Mouse (Mus musculus): ENCODE results near the gene Rpp25l. TPM values are rescaled to one million over a fixed set of nuclear protein-coding genes. Genes with fewer than 3 reads are reported as not detected.

Gene Rpp25l
- total RNA-seq, 1 experiment: 67.7 TPM

DNA sequence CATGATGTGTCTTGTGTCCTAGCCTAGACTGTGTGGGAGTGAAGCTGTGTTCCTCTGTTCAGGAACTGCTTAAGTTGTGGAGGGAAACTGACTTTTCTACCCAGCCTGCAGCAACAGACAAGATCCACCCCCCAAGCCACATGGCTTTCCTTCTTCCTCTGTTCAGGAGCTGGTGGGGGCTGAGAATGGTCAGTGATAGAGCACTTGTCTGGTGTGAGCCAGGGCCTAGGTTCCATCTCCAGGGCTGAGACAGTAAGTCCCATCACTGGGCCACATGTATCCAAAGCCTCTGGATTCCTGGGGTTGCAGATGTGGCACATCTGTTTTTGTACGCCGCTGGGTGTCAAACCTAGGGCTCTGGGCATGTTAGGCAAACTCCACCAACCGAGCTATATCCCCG is 47.6 kb upstream of the Rpp25l start:
- Histone ChIP-seq H3K4me1 (ENCODE audit: control insufficient read depth in 2 of 2, insufficient read depth in 2 of 2, low read length in 2 of 2, poor library complexity in 1 of 2) (peaks cover 2 to 16% of the 10 kb centered on the region in 2 experiments; a peak in 2 of 4 replicates), H3K9ac (ENCODE audit: insufficient read depth, low read depth, low read length, poor library complexity, severe bottlenecking) (0 out of 2 replicates have a peak overlapping the region, but pooled peaks have one; percentile 50)
- no peak for DNase-seq (ENCODE audit: low read depth, low spot score)

GRCm38 (mm10) chr4:41760288-41760721 is 47.0 kb upstream of the Rpp25l start:
- TF ChIP-seq CHD2 (IDR thresholded peaks at IDR 0.05; ENCODE audit: low read depth, low read length): peak; percentile 65; the same call in 1 of the 2 replicates
- TF ChIP-seq HCFC1 (IDR thresholded peaks at IDR 0.05; ENCODE audit: borderline replicate concordance, insufficient read depth, low read length): no peak
- peak; percentile 89 for DNase-seq (ENCODE audit: low read depth, low spot score)
- Histone ChIP-seq H3K36me3 (ENCODE audit: control insufficient read depth, insufficient read depth, low read length, poor library complexity, severe bottlenecking) (peaks cover 11% of the 10 kb centered on the region; the same call in 1 of the 2 replicates), H3K4me1 (ENCODE audit: control insufficient read depth in 2 of 2, insufficient read depth in 2 of 2, low read length in 2 of 2, poor library complexity in 1 of 2) (peaks cover 2 to 16% of the 10 kb centered on the region in 2 experiments; a peak in 2 of 4 replicates), H3K9me3 (ENCODE audit: control insufficient read depth, insufficient read depth, low read depth, low read length) (no peaks in the 10 kb centered on the region), H3K27ac (ENCODE audit: insufficient read depth, low read depth, low read length, poor library complexity, severe bottlenecking) (no peak overlapping the region), H3K4me3 (ENCODE audit: insufficient read depth in 1 of 2, low read depth in 1 of 2, low read length in 2 of 2, poor library complexity in 1 of 2, severe bottlenecking in 1 of 2) (peak overlapping the region; percentile 43 to 58), H3K9ac (ENCODE audit: insufficient read depth, low read depth, low read length, poor library complexity, severe bottlenecking) (peak overlapping the region; percentile 65; the same call in 1 of the 2 replicates)
- in situ Hi-C loops (cut with MboI; ENCODE audit: low sequenced_read_pairs in 2 of 2, unreplicated experiment in 2 of 2): no loop called here

More for the DNA sequence above, 47.6 kb upstream of the Rpp25l start:
- Histone ChIP-seq H3K36me3 (ENCODE audit: control insufficient read depth, insufficient read depth, low read length, poor library complexity, severe bottlenecking) (peaks cover 11% of the 10 kb centered on the region; the same call in 1 of the 2 replicates), H3K9me3 (ENCODE audit: control insufficient read depth, insufficient read depth, low read depth, low read length) (no peaks in the 10 kb centered on the region), H3K4me3 (ENCODE audit: insufficient read depth in 1 of 2, low read depth in 1 of 2, low read length in 2 of 2, poor library complexity in 1 of 2, severe bottlenecking in 1 of 2) (peak overlapping the region in 1 of 2 experiments; percentile 58; a peak in 1 of 4 replicates), H3K27ac (ENCODE audit: insufficient read depth, low read depth, low read length, poor library complexity, severe bottlenecking) (no peak overlapping the region)
- TF ChIP-seq ZC3H11A (IDR thresholded peaks at IDR 0.05; ENCODE audit: borderline replicate concordance, low read depth, low read length) (no peak), CHD2 (IDR thresholded peaks at IDR 0.05; ENCODE audit: low read depth, low read length) (no peak), HCFC1 (IDR thresholded peaks at IDR 0.05; ENCODE audit: borderline replicate concordance, insufficient read depth, low read length) (no peak), ZNF384 (IDR thresholded peaks at IDR 0.05; ENCODE audit: low read depth, low read length) (no peak), MAFK (IDR thresholded peaks at IDR 0.05; ENCODE audit: insufficient read depth, low read depth, low read length) (no peak)
- in situ Hi-C loops (cut with MboI; ENCODE audit: low sequenced_read_pairs in 2 of 2, unreplicated experiment in 2 of 2): no loop called here

DNA sequence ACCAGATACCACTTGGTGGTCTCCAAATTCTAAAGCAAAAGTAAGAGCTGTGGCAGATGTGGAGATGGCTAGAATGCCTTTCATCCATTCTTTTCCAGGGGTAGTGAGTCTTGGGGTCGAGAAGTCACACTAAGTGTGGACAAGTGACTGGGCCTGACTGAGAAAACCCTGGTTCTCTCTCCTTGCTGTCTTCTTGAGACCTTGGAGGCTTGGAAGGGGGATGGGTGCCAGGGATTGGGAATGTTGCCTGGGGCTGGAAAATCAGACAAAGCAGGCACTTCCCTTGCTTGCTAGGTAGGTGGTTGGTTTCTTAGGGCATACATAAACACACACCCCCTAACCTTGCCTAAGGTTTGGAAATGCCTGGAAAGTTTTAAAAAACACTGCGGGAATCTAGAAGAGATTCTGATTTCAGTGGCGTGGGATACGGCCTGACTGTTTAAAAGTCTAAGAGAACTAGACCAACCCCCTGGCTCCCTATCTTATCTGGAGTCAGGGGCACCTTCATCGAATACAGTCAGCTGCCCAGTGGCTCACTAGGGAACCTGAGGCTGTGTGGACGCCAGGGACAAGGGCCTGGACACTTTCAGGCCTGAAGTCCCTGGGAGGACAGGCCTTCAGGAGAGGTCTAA is 46.4 kb upstream of the Rpp25l start:
- TF ChIP-seq ZNF384 (IDR thresholded peaks at IDR 0.05; ENCODE audit: low read depth, low read length) (no peak), HCFC1 (IDR thresholded peaks at IDR 0.05; ENCODE audit: borderline replicate concordance, insufficient read depth, low read length) (no peak), MAFK (IDR thresholded peaks at IDR 0.05; ENCODE audit: insufficient read depth, low read depth, low read length) (no peak), CHD2 (IDR thresholded peaks at IDR 0.05; ENCODE audit: low read depth, low read length) (no peak), ZC3H11A (IDR thresholded peaks at IDR 0.05; ENCODE audit: borderline replicate concordance, low read depth, low read length) (no peak)
- Histone ChIP-seq H3K9me3 (ENCODE audit: control insufficient read depth, insufficient read depth, low read depth, low read length) (no peaks in the 10 kb centered on the region), H3K36me3 (ENCODE audit: control insufficient read depth, insufficient read depth, low read length, poor library complexity, severe bottlenecking) (peaks cover 11% of the 10 kb centered on the region; the same call in 1 of the 2 replicates), H3K4me3 (ENCODE audit: insufficient read depth in 1 of 2, low read depth in 1 of 2, low read length in 2 of 2, poor library complexity in 1 of 2, severe bottlenecking in 1 of 2) (peak overlapping the region; percentile 43 to 58), H3K9ac (ENCODE audit: insufficient read depth, low read depth, low read length, poor library complexity, severe bottlenecking) (peak overlapping the region; percentile 65; the same call in 1 of the 2 replicates), H3K27ac (ENCODE audit: insufficient read depth, low read depth, low read length, poor library complexity, severe bottlenecking) (0 out of 2 replicates have a peak overlapping the region, but pooled peaks have one; percentile 16), H3K4me1 (ENCODE audit: control insufficient read depth in 2 of 2, insufficient read depth in 2 of 2, low read length in 2 of 2, poor library complexity in 1 of 2) (peaks cover 2 to 16% of the 10 kb centered on the region in 2 experiments; a peak in 2 of 4 replicates)
- no peak for DNase-seq (ENCODE audit: low read depth, low spot score)
- in situ Hi-C loops (cut with MboI; ENCODE audit: low sequenced_read_pairs in 2 of 2, unreplicated experiment in 2 of 2): no loop called here

- H3K27ac ChIP-seq (ENCODE audit: insufficient read depth, low read depth, low read length, poor library complexity, severe bottlenecking): no peak overlapping the region
- TF ChIP-seq ZC3H11A (IDR thresholded peaks at IDR 0.05; ENCODE audit: borderline replicate concordance, low read depth, low read length): no peak
- no peak for TF ChIP-seq HCFC1 (IDR thresholded peaks at IDR 0.05; ENCODE audit: borderline replicate concordance, insufficient read depth, low read length)
- no peak for TF ChIP-seq ZNF384 (IDR thresholded peaks at IDR 0.05; ENCODE audit: low read depth, low read length)
- no peak for TF ChIP-seq CHD2 (IDR thresholded peaks at IDR 0.05; ENCODE audit: low read depth, low read length)
- H3K36me3 ChIP-seq (ENCODE audit: control insufficient read depth, insufficient read depth, low read length, poor library complexity, severe bottlenecking): peaks cover 11% of the 10 kb centered on the region; the same call in 1 of the 2 replicates
- no peak overlapping the region for H3K9ac ChIP-seq (ENCODE audit: insufficient read depth, low read depth, low read length, poor library complexity, severe bottlenecking)
- H3K4me1 ChIP-seq (ENCODE audit: control insufficient read depth in 2 of 2, insufficient read depth in 2 of 2, low read length in 2 of 2, poor library complexity in 1 of 2): peaks cover 2 to 16% of the 10 kb centered on the region in 2 experiments; a peak in 2 of 4 replicates
- H3K4me3 ChIP-seq (ENCODE audit: insufficient read depth in 1 of 2, low read depth in 1 of 2, low read length in 2 of 2, poor library complexity in 1 of 2, severe bottlenecking in 1 of 2): no peak overlapping the region
- in situ Hi-C loops (cut with MboI; ENCODE audit: low sequenced_read_pairs in 2 of 2, unreplicated experiment in 2 of 2): no loop called here
- DNase-seq (ENCODE audit: low read depth, low spot score): no peak
- H3K9me3 ChIP-seq (ENCODE audit: control insufficient read depth, insufficient read depth, low read depth, low read length): no peaks in the 10 kb centered on the region
These were observed 45.9 kb upstream of the Rpp25l start for GRCm38 (mm10) chr4:41759206-41759605.

Data from ES-E14 (cell line).